7 mouse cellular contexts compared by ENCODE assay signal in genomic region chr1:98094811-98095245, GRCm38 (mm10). TPM values are rescaled to one million over a fixed set of nuclear protein-coding genes. Genes with fewer than 3 reads are reported as not detected.
A peak's percentile ranks its signal among the peaks of the same experiment; 100 is the strongest.
DNase-seq lines count a peak whose midpoint lies in the region; ATAC-seq and TF ChIP-seq lines count a peak whose summit lies in the region.

No protein-coding gene starts in this region.

- H3K4me3 ChIP-seq in forebrain, postnatal 0 days (ENCODE audit: low read depth, low read length), result peak overlapping the region; percentile 73
- H3K4me3 ChIP-seq in intestine, embryonic 16.5 days (ENCODE audit: low read length), result peak overlapping the region; percentile 79
- H3K4me3 ChIP-seq in lung, embryonic 14.5 days (ENCODE audit: low read depth, low read length), result peak overlapping the region; percentile 71

- peak overlapping the region; percentile 88 for H3K4me2 ChIP-seq in forebrain, postnatal 0 days (ENCODE audit: low read depth)
- peak overlapping the region; percentile 84 for H3K4me2 ChIP-seq in intestine, embryonic 16.5 days (ENCODE audit: low read depth, low read length)
- H3K4me2 ChIP-seq in lung, embryonic 14.5 days, result peak overlapping the region; percentile 82

- peak overlapping the region; percentile 82 for H3K9ac ChIP-seq in forebrain, postnatal 0 days
- H3K9ac ChIP-seq in intestine, embryonic 16.5 days (ENCODE audit: low read depth, low read length), result peak overlapping the region; percentile 85
- peak overlapping the region; percentile 73 for H3K9ac ChIP-seq in lung, embryonic 14.5 days

- peak; percentile 63 for ATAC-seq in forebrain, postnatal 0 days
- peak; percentile 38 for ATAC-seq in intestine, embryonic 16.5 days
- peak; percentile 67 for ATAC-seq in lung, embryonic 14.5 days (ENCODE audit: insufficient read depth)

- DNase-seq in spleen, postnatal 4 days (ENCODE audit: low spot score in 2 of 2), result peak; percentile 12 to 64
- no peak for DNase-seq in spleen, adult 12 weeks (ENCODE audit: low spot score)
- DNase-seq in adrenal gland, postnatal 36 days, result peak; percentile 63
- DNase-seq in forebrain, postnatal 0 days, result peak; percentile 77
- peak; percentile 67 for DNase-seq in lung, embryonic 14.5 days
- DNase-seq in ovary, postnatal 10 days (ENCODE audit: low spot score), result peak; percentile 28

- no peaks in the 10 kb centered on the region for H3K9me3 ChIP-seq in forebrain, postnatal 0 days (ENCODE audit: low read length)
- no peaks in the 10 kb centered on the region for H3K9me3 ChIP-seq in intestine, embryonic 16.5 days (ENCODE audit: control insufficient read depth, low read length)
- no peaks in the 10 kb centered on the region for H3K9me3 ChIP-seq in lung, embryonic 14.5 days (ENCODE audit: low read depth, low read length)

- no peaks in the 10 kb centered on the region for H3K36me3 ChIP-seq in forebrain, postnatal 0 days (ENCODE audit: insufficient read depth)
- no peaks in the 10 kb centered on the region for H3K36me3 ChIP-seq in intestine, embryonic 16.5 days (ENCODE audit: control insufficient read depth, insufficient read depth, low read length)
- no peaks in the 10 kb centered on the region for H3K36me3 ChIP-seq in lung, embryonic 14.5 days (ENCODE audit: insufficient read depth)

- WGBS in forebrain, postnatal 0 days, result under 1% methylated on average over 20 of the region's 20 CpGs
- WGBS in intestine, embryonic 16.5 days, result 0% methylated on average over 20 of the region's 20 CpGs
- under 1% methylated on average over 20 of the region's 20 CpGs for WGBS in lung, embryonic 14.5 days

- no peak for TF ChIP-seq CTCF in forebrain, postnatal 0 days (IDR thresholded peaks at IDR 0.05; ENCODE audit: low read depth)
- no peak for TF ChIP-seq CTCF in lung, embryonic 14.5 days (IDR thresholded peaks at IDR 0.05; ENCODE audit: low read depth)

- 0 out of 2 replicates have a peak, but pooled peaks cover 7% of the 10 kb centered on the region for H3K4me1 ChIP-seq in forebrain, postnatal 0 days (ENCODE audit: insufficient read depth)
- peaks cover 8% of the 10 kb centered on the region; the same call in 1 of the 2 replicates for H3K4me1 ChIP-seq in intestine, embryonic 16.5 days (ENCODE audit: control insufficient read depth, insufficient read depth, low read length)
- 0 out of 2 replicates have a peak, but pooled peaks cover 6% of the 10 kb centered on the region for H3K4me1 ChIP-seq in lung, embryonic 14.5 days (ENCODE audit: insufficient read depth)

- peak overlapping the region; percentile 83 for H3K27ac ChIP-seq in forebrain, postnatal 0 days (ENCODE audit: low read depth, low read length)
- H3K27ac ChIP-seq in intestine, embryonic 16.5 days (ENCODE audit: low read length), result peak overlapping the region; percentile 90
- peak overlapping the region; percentile 75 for H3K27ac ChIP-seq in lung, embryonic 14.5 days (ENCODE audit: low read depth)

- H3K27me3 ChIP-seq in forebrain, postnatal 0 days (ENCODE audit: insufficient read depth, low read length), result no peaks in the 10 kb centered on the region
- H3K27me3 ChIP-seq in intestine, embryonic 16.5 days (replicated peaks; ENCODE audit: control insufficient read depth, insufficient read depth, low read length), result no peaks in the 10 kb centered on the region
- no peaks in the 10 kb centered on the region for H3K27me3 ChIP-seq in lung, embryonic 14.5 days (ENCODE audit: insufficient read depth, low read length)

RNA-seq across cellular contexts. Expression of gene Pam, which starts 0.6 kb away (rescaled TPM):
- total RNA-seq in adrenal gland, postnatal 36 days (2021), result 100 to 1,000 TPM; 379 to 391 TPM
- 89.1 and 93.3 TPM in 2 replicates for total RNA-seq in forebrain, postnatal 0 days (2014; rRNA removed)
- 37.8 and 43.7 TPM in 2 replicates for polyA plus RNA-seq in forebrain, postnatal 0 days (2015; fragmentation: Nextera tagmentation; extraction: Ambion mirVana)
- 30.7 and 38.5 TPM in 2 replicates for polyA plus RNA-seq in intestine, embryonic 16.5 days (2015; fragmentation: Nextera tagmentation; extraction: Ambion mirVana)
- polyA plus RNA-seq in lung, embryonic 14.5 days (2014; fragmentation: Nextera tagmentation; extraction: Ambion mirVana), result 41.5 and 50.1 TPM in 2 replicates
